Mouse (Mus musculus) spleen, adult 2 months (tissue): Measurements from ENCODE around the gene Pold4.

Source experiments
- CTCF ChIP-seq: fragments of 200-500 bp; IDR thresholded peaks from 2 replicates; pipeline ENCODE4 v1.5.1; 2011; ENCODE audit warnings: mild to moderate bottlenecking, inconsistent platforms; ENCODE audit not compliant: insufficient read depth, insufficient read length, insufficient replicate concordance; ENCODE audit errors: extremely low read depth
- POLR2A ChIP-seq: fragments of 200-500 bp; IDR thresholded peaks from 2 replicates; pipeline ENCODE4 v1.6.1; 2011; ENCODE audit warnings: low read depth, low read length, inconsistent platforms

- TF ChIP-seq POLR2A (no peak), CTCF (no peak)
These were observed 16.3 kb upstream of the Pold4 start for GRCm38 (mm10) chr19:4215451-4215840.
